Mouse (Mus musculus) gastrocnemius, postnatal 4 days (tissue): ENCODE results near the gene Dnah11. TPM values are rescaled to one million over a fixed set of nuclear protein-coding genes. Genes with fewer than 3 reads are reported as not detected.
"Not testable (repeated sequence)": the region's sequence is repeated elsewhere in the genome, so short reads cannot be mapped to it uniquely, and the experiment has no call there.

ENCODE experiments used
- DNase-seq, 2 experiments: peaks; one replicate each; pipeline ENCODE4 v3.0.0; 2021 to 2022; ENCODE audit warnings: low spot score in 2 of 2, mixed read lengths in 2 of 2
- total RNA-seq, 2 experiments: library from RNA; stranded (reverse); gene quantifications; 2 replicates each; pipeline ENCODE4 v1.2.3; 2021

Dnah11 gene
- total RNA-seq, 2 experiments from 2014 or later: 0.03 to 0.29 TPM

DNA sequence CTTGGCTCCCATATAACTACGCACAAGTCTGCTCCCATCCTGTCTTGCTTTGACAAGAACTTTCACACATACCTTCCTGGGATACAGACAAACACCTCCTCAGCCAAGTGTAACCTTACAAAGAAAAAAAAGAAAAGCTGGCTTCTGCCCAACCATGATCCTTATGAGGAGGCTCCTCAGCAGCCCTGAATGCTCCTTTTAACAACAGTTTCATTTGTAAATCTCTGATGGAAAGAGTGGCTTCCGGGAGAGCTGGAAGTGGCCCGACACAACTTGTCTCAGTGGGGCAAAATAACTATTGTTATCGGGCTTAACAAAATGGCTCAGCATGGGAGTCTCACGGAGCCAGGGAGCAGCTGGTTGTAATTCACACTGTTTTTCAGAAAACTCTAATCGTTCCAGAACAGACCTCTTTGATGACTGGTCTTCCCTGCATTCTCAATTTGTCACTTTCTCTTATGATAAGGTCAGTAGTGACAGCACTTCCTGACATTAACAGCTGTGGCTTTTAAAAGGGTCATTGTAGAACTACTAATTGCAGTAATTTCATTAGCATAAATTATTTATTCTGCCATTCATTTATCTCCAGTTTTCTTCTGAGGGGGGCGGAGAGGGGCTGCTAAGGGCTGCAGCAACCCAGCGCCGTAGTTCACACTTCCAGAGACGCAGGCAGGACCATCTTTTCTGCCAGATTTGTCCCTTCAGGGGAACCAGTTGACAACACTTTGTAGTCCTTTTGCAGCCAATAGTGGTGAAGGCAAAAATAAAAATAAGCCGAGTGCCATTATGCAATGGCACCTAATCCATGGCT lies 209.6 kb downstream of the Dnah11 start:
- no peak for DNase-seq

DNA sequence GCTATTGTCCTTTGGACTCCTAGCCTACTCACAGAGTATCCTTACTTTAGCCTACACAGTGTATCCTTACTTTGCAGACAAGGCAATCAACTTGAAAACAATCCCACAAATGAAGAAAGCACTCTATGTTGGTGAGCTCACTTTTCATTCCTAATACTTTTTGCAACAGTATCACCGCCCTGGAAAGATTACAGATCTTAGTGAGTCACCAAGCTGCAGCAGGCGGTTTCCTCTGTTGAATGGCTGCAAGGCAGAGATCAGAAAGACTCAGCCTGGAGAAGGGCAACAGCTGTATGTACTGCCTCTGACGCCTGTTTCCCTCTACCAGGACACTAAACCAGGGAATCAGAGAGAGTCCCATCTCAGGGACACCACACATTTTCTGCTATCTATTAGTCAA lies 218.5 kb downstream of the Dnah11 start:
- DNase-seq: no peak

DNA sequence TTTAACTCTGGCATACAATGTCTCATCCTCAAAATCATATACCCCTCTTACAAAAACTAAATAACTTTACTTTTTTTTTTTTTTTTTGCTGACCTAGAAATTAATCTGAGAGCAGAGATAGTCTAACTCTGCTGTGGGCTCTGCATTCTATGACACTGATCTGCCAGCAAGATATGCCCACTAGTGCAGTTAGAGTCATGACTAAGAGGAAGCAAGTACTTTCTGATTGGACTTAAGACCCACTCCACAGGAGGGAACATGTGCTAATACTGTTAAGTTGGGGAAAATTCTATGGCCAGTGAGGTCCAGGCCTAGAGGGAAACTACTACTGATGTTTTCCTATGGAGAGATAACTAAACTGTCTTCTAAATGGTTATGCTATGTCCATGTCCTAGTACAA lies 225.1 kb downstream of the Dnah11 start:
- DNase-seq: no peak

GRCm38 (mm10) chr12:117962698-117963097 lies 236.1 kb downstream of the Dnah11 start:
- DNase-seq: no peak

DNA sequence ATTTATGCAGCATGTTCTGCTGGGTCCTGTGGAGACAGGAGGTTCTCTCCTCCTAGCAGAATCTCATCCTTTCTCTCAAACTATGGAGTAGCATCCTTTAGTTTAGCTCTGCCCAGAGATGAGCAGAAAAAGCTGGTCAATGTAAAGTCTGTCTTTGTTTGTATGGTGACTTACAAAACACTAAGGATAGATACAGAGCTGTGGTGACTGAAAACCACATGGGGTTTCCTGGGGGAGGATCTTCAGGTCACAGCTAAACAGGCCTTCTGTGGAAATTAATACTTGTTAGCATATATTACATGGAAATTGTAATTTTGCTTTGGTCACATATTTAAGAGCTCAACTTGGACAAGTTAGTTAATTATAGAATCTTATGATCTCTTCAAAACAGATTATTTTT lies 239.6 kb downstream of the Dnah11 start:
- DNase-seq: no peak

DNA sequence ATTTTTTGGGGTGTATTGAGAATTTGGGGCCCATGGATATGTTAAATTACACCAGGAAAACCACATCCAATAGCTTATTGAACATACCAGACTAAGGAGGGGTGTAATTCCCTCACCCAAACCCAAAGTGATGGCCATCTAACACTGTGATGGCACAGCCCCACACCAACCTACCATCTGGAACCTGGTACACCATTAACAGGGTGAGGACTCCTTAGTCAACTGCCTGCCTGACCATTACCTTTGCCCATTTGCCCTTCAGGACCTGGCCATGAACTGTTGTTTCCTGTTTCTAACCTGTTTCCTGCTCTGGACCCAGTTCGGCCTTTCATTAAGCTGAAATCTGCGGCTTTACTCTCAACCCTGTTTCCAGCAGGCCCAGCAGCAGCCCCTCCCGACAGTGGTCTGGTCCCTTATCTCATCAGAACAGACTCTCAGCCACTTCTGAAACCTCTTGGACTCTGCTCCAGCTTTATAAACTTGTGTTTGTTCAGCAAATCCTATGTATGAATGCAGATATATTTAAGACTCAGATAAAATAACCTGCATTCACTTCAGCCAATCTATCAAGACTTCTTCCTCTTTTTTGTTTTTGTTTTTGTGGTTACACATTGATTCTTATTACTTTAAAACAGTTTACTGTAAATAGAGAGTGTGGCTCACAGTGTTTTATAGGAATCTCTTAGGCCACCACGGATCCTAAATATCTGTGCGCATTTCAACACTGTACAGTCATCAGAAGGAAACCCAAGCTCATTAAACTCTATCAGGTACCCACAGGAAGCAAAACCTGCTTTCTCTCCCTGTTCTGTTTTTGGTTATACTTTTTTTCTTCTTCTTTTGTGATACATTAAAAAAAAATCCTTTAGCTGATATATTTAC lies 251.8 kb downstream of the Dnah11 start:
- no peak for DNase-seq

- no peak for DNase-seq
Observed at GRCm38 (mm10) chr12:117941947-117942346, 256.9 kb downstream of the Dnah11 start.

DNA sequence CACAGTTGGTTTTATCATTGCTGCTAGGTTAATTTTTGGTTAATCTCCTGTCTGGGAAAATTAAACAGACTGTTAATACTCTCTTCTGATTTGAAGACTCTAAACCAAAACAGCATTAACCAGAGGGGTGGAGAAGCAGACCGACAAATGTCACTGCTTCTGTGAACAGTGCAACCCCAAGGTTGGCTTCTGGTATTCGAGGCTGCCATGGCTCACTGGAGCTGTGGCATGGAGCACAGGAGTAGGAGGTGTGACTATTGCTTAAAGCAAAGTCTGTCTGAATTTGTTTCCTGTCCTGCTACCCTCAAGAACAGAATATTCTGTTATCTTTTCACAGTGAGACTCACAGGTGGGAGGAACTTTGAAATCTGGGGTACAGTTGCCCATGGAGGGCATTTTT lies 260.6 kb downstream of the Dnah11 start:
- DNase-seq: no peak

DNA sequence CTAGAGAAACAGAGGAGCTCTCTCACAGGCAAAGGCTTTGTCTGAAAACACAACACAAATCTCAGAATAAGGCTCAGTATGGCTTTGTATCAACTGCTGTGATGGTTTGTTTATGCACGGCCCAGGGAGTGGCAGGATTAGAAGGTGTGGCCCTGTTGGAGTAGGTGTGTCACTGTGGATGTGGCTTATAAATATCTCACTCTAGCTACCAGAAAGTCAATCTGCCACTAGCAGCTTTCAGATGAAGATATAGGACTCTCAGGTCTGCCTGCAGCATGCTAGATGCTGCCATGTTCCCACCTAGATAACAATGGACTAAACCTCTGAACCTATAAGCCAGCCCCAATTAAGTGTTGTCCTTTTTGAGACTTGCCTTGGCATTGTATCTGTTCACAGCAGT lies 266.8 kb downstream of the Dnah11 start:
- DNase-seq: no peak

DNA sequence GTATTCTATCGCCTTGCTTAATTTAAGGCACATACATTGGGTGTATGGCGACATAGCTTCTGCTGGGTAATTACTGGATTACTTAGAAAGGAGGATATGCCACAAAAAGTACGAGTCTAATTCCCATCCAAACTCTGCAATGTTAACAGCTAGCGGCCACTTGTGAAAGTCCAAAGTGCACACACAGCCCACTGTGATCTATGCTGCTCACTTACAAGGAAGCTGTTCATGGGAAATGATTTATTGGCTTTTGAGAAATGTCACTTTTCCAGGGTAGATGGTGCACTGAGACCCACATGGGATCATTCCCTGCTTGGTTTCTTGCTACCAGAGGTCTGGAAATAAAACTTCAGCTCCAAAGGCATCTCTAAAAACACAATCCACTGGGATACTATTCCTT lies 269.1 kb downstream of the Dnah11 start:
- DNase-seq: no peak

- DNase-seq: no peak
Observed at GRCm38 (mm10) chr12:117915826-117916588, 282.8 kb downstream of the Dnah11 start.

- no peak for DNase-seq
Observed at GRCm38 (mm10) chr12:117914613-117915245, 284.1 kb downstream of the Dnah11 start.

DNA sequence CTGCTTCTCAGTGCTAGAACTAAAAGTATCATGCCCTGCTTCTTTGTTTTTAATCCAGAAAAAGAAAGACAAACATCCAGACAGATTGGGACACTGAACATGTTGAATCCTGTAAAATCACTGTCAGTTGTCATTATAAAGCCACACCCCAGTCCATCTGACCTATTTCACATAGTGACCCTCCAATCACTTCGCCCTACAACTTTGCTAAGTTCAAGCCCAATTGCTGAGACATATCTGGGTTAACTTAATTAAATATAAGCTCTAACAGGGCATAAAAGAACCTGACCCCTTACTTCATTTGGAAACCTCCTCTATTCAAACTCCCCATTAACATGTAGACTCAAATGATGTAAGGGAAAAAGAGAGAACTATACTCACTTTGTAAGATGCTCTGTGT lies 287.4 kb downstream of the Dnah11 start:
- DNase-seq: no peak

DNA sequence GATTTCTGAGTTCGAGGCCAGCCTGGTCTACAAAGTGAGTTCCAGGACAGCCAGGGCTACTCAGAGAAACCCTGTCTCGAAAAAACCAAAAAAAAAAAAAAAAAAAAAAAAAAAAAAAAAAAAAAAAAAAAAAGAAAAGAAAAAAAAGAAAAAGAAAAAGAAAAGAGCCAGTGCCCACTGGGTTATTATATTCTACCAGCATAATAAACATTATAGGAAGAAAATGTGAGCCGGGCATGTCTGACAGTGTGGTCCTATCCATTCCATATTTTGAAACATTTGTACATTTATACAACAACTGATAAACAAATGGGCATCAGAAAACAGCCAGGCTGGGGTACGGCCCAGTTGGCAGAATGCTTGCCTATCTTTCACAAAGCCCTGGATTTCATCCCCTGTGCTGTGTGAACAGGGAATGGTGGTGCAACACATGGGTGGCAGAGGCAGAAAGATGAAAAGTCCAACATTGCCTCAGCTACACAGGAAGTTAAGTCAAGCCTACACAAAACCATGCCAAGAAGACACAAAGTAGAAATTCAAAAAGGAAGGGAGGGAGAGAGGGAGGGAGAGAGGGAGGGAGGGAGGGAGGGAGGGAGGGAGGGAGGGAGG lies 293.5 kb downstream of the Dnah11 start:
- not testable (repeated sequence) for DNase-seq

- no peak for DNase-seq
Observed at GRCm38 (mm10) chr12:117903671-117904070, 295.2 kb downstream of the Dnah11 start.

DNA sequence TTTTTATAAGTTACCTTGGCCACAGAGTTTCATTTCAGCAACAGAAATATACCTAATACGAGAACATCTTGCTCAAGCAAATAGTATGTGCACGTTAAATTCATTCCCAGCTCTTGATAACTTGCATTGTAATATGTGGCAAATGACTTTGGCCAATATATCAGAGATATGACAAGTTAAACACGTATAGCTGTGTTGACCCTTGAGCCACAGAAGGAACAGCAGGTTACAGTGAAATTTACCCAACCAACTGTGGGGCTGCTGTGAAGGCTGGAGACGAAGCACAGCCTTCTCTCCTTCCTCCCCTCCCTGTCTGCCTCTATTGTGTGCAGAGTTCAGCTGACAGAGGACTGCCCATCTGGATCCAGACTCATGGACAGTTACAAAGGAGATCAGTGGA lies 297.5 kb downstream of the Dnah11 start:
- not testable (repeated sequence) for DNase-seq

- not testable (repeated sequence) for DNase-seq
Observed at GRCm38 (mm10) chr12:117900798-117901197, 298.0 kb downstream of the Dnah11 start.

DNA sequence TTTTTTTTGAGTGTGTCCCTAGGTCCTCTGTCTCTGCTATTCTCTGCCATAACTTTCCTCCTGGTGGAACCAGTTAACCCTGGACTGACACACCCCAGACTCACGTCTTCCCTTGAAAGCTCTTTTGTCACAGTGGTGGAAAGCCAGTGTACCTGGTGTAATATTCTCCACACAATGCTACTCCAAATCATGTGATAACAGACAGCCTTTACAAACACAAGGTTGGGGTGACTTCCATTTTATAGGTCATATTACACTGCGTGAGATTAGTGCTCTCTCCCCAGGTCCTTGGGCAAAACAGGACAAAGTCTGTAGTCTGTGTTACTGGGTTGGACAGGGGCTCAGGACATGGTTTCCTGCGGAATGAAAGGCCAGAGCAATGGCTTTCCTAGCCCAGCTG lies 311.4 kb downstream of the Dnah11 start:
- DNase-seq: no peak

GRCm38 (mm10) chr12:117884627-117885026 lies 314.2 kb downstream of the Dnah11 start:
- no peak for DNase-seq

- no peak for DNase-seq
Observed at GRCm38 (mm10) chr12:117878341-117878740, 320.5 kb downstream of the Dnah11 start.

- no peak for DNase-seq
Observed at GRCm38 (mm10) chr12:117872265-117872664, 326.6 kb downstream of the Dnah11 start.
